Mouse (Mus musculus): ENCODE measurements around the gene Kif13a.

Gene Kif13a

DNA sequence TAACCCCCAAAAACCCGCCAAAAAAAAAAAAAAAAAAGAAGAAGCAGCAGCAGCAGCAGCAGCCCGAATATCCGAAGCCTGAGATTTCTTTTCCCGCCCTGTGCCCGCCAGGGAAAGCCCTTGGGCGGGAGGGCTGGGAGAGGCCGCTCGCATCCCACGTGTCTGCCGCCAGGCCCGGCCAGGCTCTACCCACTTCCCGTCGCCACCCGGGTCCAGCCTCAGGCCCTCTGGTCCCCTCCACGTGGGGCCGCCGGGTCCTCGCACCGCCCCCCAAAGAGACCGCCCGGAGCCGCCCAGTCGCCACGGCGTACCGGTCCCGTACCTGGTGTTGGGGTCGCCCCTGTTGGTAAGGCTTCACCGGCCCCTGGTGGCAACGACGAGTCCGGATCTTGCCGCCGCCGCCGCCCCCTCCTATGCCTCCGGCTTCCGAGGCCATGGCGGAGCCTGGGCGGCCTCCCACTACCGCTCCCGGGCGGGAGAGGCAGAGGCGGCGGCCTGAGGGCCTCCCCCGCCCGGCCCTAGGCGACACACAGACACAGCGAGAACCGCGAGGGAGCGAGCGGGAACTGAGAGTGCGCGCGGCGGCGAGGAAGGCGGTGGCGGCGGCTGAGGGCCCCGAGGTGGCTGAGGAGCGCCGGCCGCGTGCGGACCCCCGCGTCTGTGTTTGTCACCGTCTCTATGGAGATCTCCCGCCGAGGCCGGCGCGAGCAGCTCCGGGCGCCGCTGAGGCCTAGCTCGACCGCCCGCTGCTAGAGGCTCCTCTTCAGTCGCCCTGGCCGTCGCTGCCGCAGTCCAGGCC lies 202.4 kb downstream of the Kif13a start:
- DNase-seq (ENCODE audit: low spot score) = no peak

- no peak for DNase-seq (ENCODE audit: low spot score)
Observed at GRCm38 (mm10) chr13:46726288-46727037, 203.2 kb downstream of the Kif13a start.

GRCm38 (mm10) chr13:46725227-46725626 lies 204.4 kb downstream of the Kif13a start:
- DNase-seq (ENCODE audit: low spot score) = no peak

GRCm38 (mm10) chr13:46724371-46724770 lies 205.3 kb downstream of the Kif13a start:
- no peak for DNase-seq (ENCODE audit: low spot score)

DNA sequence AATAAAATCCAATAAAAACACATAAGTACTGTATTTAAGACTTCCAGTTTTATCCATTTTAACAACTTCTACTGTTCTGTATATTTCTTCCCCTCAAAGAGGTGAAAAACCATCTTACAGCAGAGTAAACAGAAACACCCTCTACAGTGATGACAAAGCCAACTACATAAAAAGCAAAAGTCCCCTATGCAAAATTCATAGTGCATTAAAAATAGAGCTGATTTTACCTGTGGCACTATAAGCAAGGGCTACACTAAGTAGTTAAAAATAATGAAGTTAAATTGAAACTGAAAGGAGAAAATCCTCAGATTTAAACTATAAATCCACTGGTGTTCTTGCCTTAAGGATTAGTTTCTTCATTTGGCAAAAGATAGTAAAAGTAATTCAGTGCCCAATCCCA lies 208.7 kb downstream of the Kif13a start:
- DNase-seq (ENCODE audit: low spot score) = no peak

- no peak for DNase-seq (ENCODE audit: low spot score)
Observed at GRCm38 (mm10) chr13:46718893-46719400, 210.7 kb downstream of the Kif13a start.

DNA sequence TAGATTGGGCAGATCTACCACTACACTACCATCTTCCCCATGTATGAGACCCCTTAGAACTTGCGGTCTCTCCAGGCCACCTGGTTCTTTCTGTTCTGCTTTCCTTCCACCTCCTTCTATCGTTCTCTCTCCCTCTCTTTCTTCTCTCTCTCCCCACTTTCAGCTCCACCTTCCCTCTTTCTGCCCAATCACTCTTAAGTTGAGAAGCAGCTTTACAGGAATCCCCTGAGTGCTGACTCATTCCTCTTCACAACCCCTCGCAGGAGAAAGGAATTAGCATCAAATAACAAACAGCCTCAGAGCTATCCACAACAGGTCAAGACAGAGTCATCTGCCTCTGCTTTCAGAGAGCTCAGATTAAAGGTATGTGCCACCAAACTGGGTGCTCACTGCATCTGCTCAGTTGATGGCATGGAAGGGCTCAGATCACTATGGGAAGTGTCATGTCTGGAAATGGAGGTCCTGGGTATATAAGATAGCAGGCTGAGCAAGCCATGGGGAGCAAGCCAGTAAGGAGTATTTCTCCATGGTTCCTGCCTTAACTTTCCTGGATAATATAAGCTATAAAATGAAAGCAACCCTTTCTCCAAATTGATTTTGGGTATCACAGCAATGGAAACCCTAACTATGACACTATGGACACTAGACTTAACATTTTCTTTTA lies 213.6 kb downstream of the Kif13a start:
- DNase-seq (ENCODE audit: low spot score) = no peak

DNA sequence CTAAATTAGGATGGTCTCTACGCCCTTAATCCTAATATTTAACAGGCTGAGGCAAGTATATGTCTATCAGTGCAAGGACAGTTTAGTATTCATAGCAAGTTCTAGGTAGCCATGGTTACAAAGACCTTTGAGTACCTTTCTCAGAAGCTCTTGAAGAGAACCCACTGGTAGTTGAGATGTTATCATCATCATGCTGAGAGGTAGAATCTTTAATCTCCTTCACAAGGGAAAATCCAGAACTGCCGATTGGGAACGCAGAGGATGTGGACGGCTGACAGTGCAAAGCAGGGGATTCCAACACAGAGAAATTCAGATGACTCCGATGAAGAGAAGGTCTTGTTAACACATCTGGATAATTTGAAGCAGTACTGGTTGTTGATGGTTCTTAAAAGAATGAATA lies 216.2 kb downstream of the Kif13a start:
- DNase-seq (ENCODE audit: low spot score) = no peak

- no peak for DNase-seq (ENCODE audit: low spot score)
Observed at GRCm38 (mm10) chr13:46703138-46703537, 226.5 kb downstream of the Kif13a start.

GRCm38 (mm10) chr13:46701486-46701885 lies 228.2 kb downstream of the Kif13a start:
- no peak for DNase-seq (ENCODE audit: low spot score)

DNA sequence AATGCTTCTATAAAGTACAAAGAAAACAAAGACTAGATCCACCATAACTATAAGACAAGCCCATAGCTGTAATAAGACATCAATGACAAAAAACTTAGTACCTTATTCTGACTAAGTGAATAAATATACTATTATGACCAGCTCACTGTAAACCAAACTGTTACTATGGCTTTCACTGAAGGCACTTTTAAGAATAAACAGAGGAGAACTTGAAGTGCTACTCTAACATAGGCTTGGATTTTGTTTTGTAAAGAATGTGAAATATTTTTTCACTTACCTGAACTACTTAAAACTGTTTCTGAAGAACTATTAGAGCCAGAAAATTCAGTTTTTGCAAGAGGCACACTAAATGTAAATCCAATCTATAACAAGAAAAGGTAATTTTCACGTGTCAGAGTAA lies 230.3 kb downstream of the Kif13a start:
- DNase-seq (ENCODE audit: low spot score) = no peak
